Mouse (Mus musculus): ENCODE results near the gene Clybl. TPM values are rescaled to one million over a fixed set of nuclear protein-coding genes. Genes with fewer than 3 reads are reported as not detected.

The Clybl gene
- total and polyA plus RNA-seq, 3 experiments, result 16.5 to 25.7 (median 18.7) TPM

DNA sequence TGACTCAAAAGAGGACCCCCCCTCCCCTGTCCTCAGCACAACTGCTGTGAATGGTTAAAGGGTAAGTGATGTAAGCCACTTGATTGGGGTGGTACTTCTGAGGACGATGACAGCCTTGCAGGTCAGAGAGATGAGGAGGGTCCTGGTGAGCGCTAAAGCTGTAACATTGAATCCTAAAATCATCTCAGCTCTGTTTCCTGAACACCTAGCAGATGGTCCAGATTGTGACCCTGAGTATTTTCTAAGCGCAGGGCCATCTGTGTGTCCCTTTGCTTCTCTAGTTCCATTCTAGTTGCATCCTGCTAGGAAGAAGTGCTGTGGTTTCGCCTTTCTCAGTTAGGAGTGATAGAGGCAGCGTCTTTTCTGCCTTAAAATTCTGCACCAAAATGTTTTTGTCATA is 158.6 kb downstream of the Clybl start:
- in situ Hi-C loops (cut with MboI; ENCODE audit: low pct_ligation_motif_present, low pct_unique_long_range_greater_than_20kb, low sequenced_read_pairs) (no loop called here), dilution Hi-C loops (cut with MboI; ENCODE audit: extremely low pct_ligation_motif_present, extremely low pct_unique_long_range_greater_than_20kb, low sequenced_read_pairs) (no loop called here)
- Histone ChIP-seq H3K4me3 (replicated peaks in 1 of 3; ENCODE audit: low read depth in 2 of 3, low read length in 2 of 3, poor library complexity in 1 of 3) (no peak overlapping the region), H3K9me3 (replicated peaks; ENCODE audit: low read length) (no peaks in the 10 kb centered on the region), H3K4me2 (ENCODE audit: insufficient read depth, low read depth, poor library complexity, severe bottlenecking) (no peak overlapping the region), H3K27me3 (replicated peaks) (no peaks in the 10 kb centered on the region), H3K36me3 (replicated peaks in 1 of 2; ENCODE audit: control insufficient read depth in 1 of 2, insufficient read depth in 1 of 2, low read length in 1 of 2) (no peaks in the 10 kb centered on the region), H3K9ac (ENCODE audit: insufficient read depth, low read depth) (no peak overlapping the region), H3K27ac (ENCODE audit: insufficient read depth, low read depth) (no peak overlapping the region), H3K79me2 (replicated peaks; ENCODE audit: control insufficient read depth, extremely low read depth, insufficient read depth, poor library complexity, severe bottlenecking) (no peaks in the 10 kb centered on the region), H3K4me1 (ENCODE audit: control insufficient read depth in 1 of 2, insufficient read depth in 2 of 2) (peaks cover 0 to 5% of the 10 kb centered on the region in 2 experiments; a peak in 1 of 4 replicates)
- DNase-seq (ENCODE audit: extremely low read depth), result no peak
- no peak for TF ChIP-seq ZC3H11A (IDR thresholded peaks at IDR 0.05; ENCODE audit: low read depth, low read length)
- TF ChIP-seq KAT2A (IDR thresholded peaks at IDR 0.05; ENCODE audit: insufficient replicate concordance, low read length), result no peak
- no peak for TF ChIP-seq EP300 (IDR thresholded peaks at IDR 0.05; ENCODE audit: low read length)
- TF ChIP-seq E2F4 (IDR thresholded peaks at IDR 0.05; ENCODE audit: insufficient replicate concordance, low read depth, low read length), result no peak

- Histone ChIP-seq H3K27ac (ENCODE audit: insufficient read depth, low read depth) (no peak overlapping the region), H3K79me2 (replicated peaks; ENCODE audit: control insufficient read depth, extremely low read depth, insufficient read depth, poor library complexity, severe bottlenecking) (no peaks in the 10 kb centered on the region), H3K4me3 (replicated peaks in 1 of 3; ENCODE audit: low read depth in 2 of 3, low read length in 2 of 3, poor library complexity in 1 of 3) (no peak overlapping the region), H3K9me3 (replicated peaks; ENCODE audit: low read length) (no peaks in the 10 kb centered on the region), H3K4me1 (ENCODE audit: control insufficient read depth in 1 of 2, insufficient read depth in 2 of 2) (no peaks in the 10 kb centered on the region), H3K27me3 (replicated peaks) (no peaks in the 10 kb centered on the region), H3K4me2 (ENCODE audit: insufficient read depth, low read depth, poor library complexity, severe bottlenecking) (no peak overlapping the region), H3K9ac (ENCODE audit: insufficient read depth, low read depth) (no peak overlapping the region), H3K36me3 (replicated peaks in 1 of 2; ENCODE audit: control insufficient read depth in 1 of 2, insufficient read depth in 1 of 2, low read length in 1 of 2) (no peaks in the 10 kb centered on the region)
- in situ Hi-C loops (cut with MboI; ENCODE audit: low pct_ligation_motif_present, low pct_unique_long_range_greater_than_20kb, low sequenced_read_pairs) (no loop called here), dilution Hi-C loops (cut with MboI; ENCODE audit: extremely low pct_ligation_motif_present, extremely low pct_unique_long_range_greater_than_20kb, low sequenced_read_pairs) (no loop called here)
- TF ChIP-seq NELFE (IDR thresholded peaks at IDR 0.05; ENCODE audit: low read depth, low read length), result no peak
- TF ChIP-seq EP300 (IDR thresholded peaks at IDR 0.05; ENCODE audit: low read length), result no peak
- no peak for TF ChIP-seq MXI1 (IDR thresholded peaks at IDR 0.05; ENCODE audit: low read depth, low read length)
- no peak for TF ChIP-seq KAT2A (IDR thresholded peaks at IDR 0.05; ENCODE audit: insufficient replicate concordance, low read length)
- TF ChIP-seq TBP (conservative IDR thresholded peaks at IDR 0.05; ENCODE audit: low read depth, low read length), result no peak
- no peak for TF ChIP-seq ZMIZ1 (IDR thresholded peaks at IDR 0.05; ENCODE audit: low read depth, low read length)
- no peak for TF ChIP-seq MAZ (IDR thresholded peaks at IDR 0.05; ENCODE audit: low read depth, low read length)
- TF ChIP-seq POLR2A (IDR thresholded peaks at IDR 0.05; ENCODE audit: low read depth, low read length), result no peak
- TF ChIP-seq BHLHE40 (IDR thresholded peaks at IDR 0.05; ENCODE audit: low read depth, low read length), result no peak
- TF ChIP-seq UBTF (IDR thresholded peaks at IDR 0.05; ENCODE audit: low read depth, low read length), result no peak
- TF ChIP-seq CHD1 (IDR thresholded peaks at IDR 0.05; ENCODE audit: low read depth, low read length), result no peak
- no peak for TF ChIP-seq ZNF384 (IDR thresholded peaks at IDR 0.05; ENCODE audit: low read depth, low read length)
- TF ChIP-seq RCOR1 (conservative IDR thresholded peaks at IDR 0.05; ENCODE audit: low read depth, low read length), result no peak
- no peak for TF ChIP-seq SIN3A (IDR thresholded peaks at IDR 0.05; ENCODE audit: low read length)
- no peak for TF ChIP-seq TCF12 (IDR thresholded peaks at IDR 0.05; ENCODE audit: low read depth, low read length)
- no peak for TF ChIP-seq POLR2AphosphoS2 (IDR thresholded peaks at IDR 0.05; ENCODE audit: low read depth, low read length)
- TF ChIP-seq E2F4 (IDR thresholded peaks at IDR 0.05; ENCODE audit: insufficient replicate concordance, low read depth, low read length), result no peak
- TF ChIP-seq ETS1 (conservative IDR thresholded peaks at IDR 0.05; ENCODE audit: low read depth, low read length), result no peak
- no peak for TF ChIP-seq GABPA (IDR thresholded peaks at IDR 0.05; ENCODE audit: insufficient replicate concordance, low read depth, low read length)
- no peak for DNase-seq (ENCODE audit: extremely low read depth)
Observed at GRCm38 (mm10) chr14:122341591-122342360, 160.3 kb downstream of the Clybl start.

Measured in CH12.LX (cell line).